Comparison of ENCODE assay signal across 13 mouse cellular contexts in genomic region chr11:35977096-35977495, GRCm38 (mm10). TPM values are rescaled to one million over a fixed set of nuclear protein-coding genes. Genes with fewer than 3 reads are reported as not detected.
DNase-seq lines count a peak whose midpoint lies in the region; ATAC-seq and TF ChIP-seq lines count a peak whose summit lies in the region.
"Had no signal": no experiment of that assay in that cellular context is flagged by ENCODE, and none has a peak within 500 bp of the region (broad histone marks: within the 10 kb centered on the region; RNA-seq: fewer than 3 reads in every experiment).

No protein-coding gene starts in this region.

- H3K36me3 ChIP-seq in lung, embryonic 14.5 days (ENCODE audit: insufficient read depth): no peaks in the 10 kb centered on the region
- no peaks in the 10 kb centered on the region for H3K36me3 ChIP-seq in forebrain, embryonic 15.5 days
- no peaks in the 10 kb centered on the region for H3K36me3 ChIP-seq in hindbrain, embryonic 15.5 days
- H3K36me3 ChIP-seq in neural tube, embryonic 13.5 days: no peaks in the 10 kb centered on the region
- H3K36me3 ChIP-seq: intestine, embryonic 15.5 days had no signal

- no peak overlapping the region for H3K4me3 ChIP-seq in lung, embryonic 14.5 days (ENCODE audit: low read depth, low read length)
- H3K4me3 ChIP-seq in forebrain, embryonic 15.5 days: peak overlapping the region; percentile 67
- H3K4me3 ChIP-seq in hindbrain, embryonic 15.5 days: no peak overlapping the region; the same call in 1 of the 2 replicates
- H3K4me3 ChIP-seq in neural tube, embryonic 13.5 days: no peak overlapping the region
- H3K4me3 ChIP-seq: intestine, embryonic 15.5 days; megakaryocyte, embryonic 14.5 days had no signal

- H3K9ac ChIP-seq in lung, embryonic 14.5 days: no peak overlapping the region
- H3K9ac ChIP-seq in forebrain, embryonic 15.5 days (replicated peaks): 0 out of 2 replicates have a peak overlapping the region, but pooled peaks have one; percentile 10
- H3K9ac ChIP-seq in hindbrain, embryonic 15.5 days: no peak overlapping the region
- no peak overlapping the region; the same call in 1 of the 2 replicates for H3K9ac ChIP-seq in neural tube, embryonic 13.5 days
- H3K9ac ChIP-seq: intestine, embryonic 15.5 days had no signal

- H3K9me3 ChIP-seq in lung, embryonic 14.5 days (ENCODE audit: low read depth, low read length): no peaks in the 10 kb centered on the region
- no peaks in the 10 kb centered on the region for H3K9me3 ChIP-seq in forebrain, embryonic 15.5 days
- H3K9me3 ChIP-seq in hindbrain, embryonic 15.5 days: no peaks in the 10 kb centered on the region
- no peaks in the 10 kb centered on the region for H3K9me3 ChIP-seq in neural tube, embryonic 13.5 days
- H3K9me3 ChIP-seq: intestine, embryonic 15.5 days; megakaryocyte, embryonic 14.5 days had no signal

- H3K4me1 ChIP-seq in lung, embryonic 14.5 days (ENCODE audit: insufficient read depth): 0 out of 2 replicates have a peak, but pooled peaks cover 6% of the 10 kb centered on the region
- H3K4me1 ChIP-seq in forebrain, embryonic 15.5 days: peaks cover 63% of the 10 kb centered on the region
- peaks cover 45% of the 10 kb centered on the region for H3K4me1 ChIP-seq in hindbrain, embryonic 15.5 days (replicated peaks)
- H3K4me1 ChIP-seq in neural tube, embryonic 13.5 days (replicated peaks): peaks cover 72% of the 10 kb centered on the region

- TF ChIP-seq CTCF in lung, embryonic 14.5 days (IDR thresholded peaks at IDR 0.05; ENCODE audit: low read depth): no peak

- H3K27me3 ChIP-seq in lung, embryonic 14.5 days (ENCODE audit: insufficient read depth, low read length): peaks cover 28% of the 10 kb centered on the region
- no peaks in the 10 kb centered on the region; the same call in 1 of the 2 replicates for H3K27me3 ChIP-seq in forebrain, embryonic 15.5 days
- H3K27me3 ChIP-seq in hindbrain, embryonic 15.5 days: no peaks in the 10 kb centered on the region
- H3K27me3 ChIP-seq in neural tube, embryonic 13.5 days: peaks cover 18% of the 10 kb centered on the region
- H3K27me3 ChIP-seq: intestine, embryonic 15.5 days had no signal

- no peak overlapping the region for H3K27ac ChIP-seq in lung, embryonic 14.5 days (ENCODE audit: low read depth)
- peak overlapping the region; percentile 54 for H3K27ac ChIP-seq in forebrain, embryonic 15.5 days (replicated peaks)
- H3K27ac ChIP-seq in hindbrain, embryonic 15.5 days (replicated peaks): peak overlapping the region; percentile 66
- peak overlapping the region; percentile 71 for H3K27ac ChIP-seq in neural tube, embryonic 13.5 days (replicated peaks)
- H3K27ac ChIP-seq: intestine, embryonic 15.5 days had no signal

- peak overlapping the region; percentile 32; the same call in 1 of the 2 replicates for H3K4me2 ChIP-seq in lung, embryonic 14.5 days
- peak overlapping the region; percentile 83 for H3K4me2 ChIP-seq in forebrain, embryonic 15.5 days (replicated peaks)
- peak overlapping the region; percentile 60 for H3K4me2 ChIP-seq in hindbrain, embryonic 15.5 days
- H3K4me2 ChIP-seq in neural tube, embryonic 13.5 days: peak overlapping the region; percentile 89
- H3K4me2 ChIP-seq: liver, embryonic 11.5 days had no signal

- DNase-seq in lung, embryonic 14.5 days: no peak
- DNase-seq in lung, postnatal 25 days (ENCODE audit: low spot score): no peak
- DNase-seq in layer of hippocampus, postnatal 14 days (ENCODE audit: low spot score in 2 of 2): no peak
- no peak for DNase-seq in B cell, adult 2 months
- DNase-seq: adrenal gland, postnatal 36 days; spleen, adult 18-20 months had no signal

- WGBS in lung, embryonic 14.5 days: 60% methylated on average over 6 of the region's 6 CpGs
- 41% methylated on average over 6 of the region's 6 CpGs for WGBS in forebrain, embryonic 15.5 days
- WGBS in hindbrain, embryonic 15.5 days: 50% methylated on average over 6 of the region's 6 CpGs
- 64% methylated on average over 6 of the region's 6 CpGs for WGBS in neural tube, embryonic 13.5 days

- ATAC-seq in lung, embryonic 14.5 days (ENCODE audit: insufficient read depth): no peak
- ATAC-seq in forebrain, embryonic 15.5 days (replicated peaks): no peak
- ATAC-seq in hindbrain, embryonic 15.5 days (ENCODE audit: low FRiP score, low read depth): no peak
- ATAC-seq in neural tube, embryonic 13.5 days (ENCODE audit: low read depth): no peak
- ATAC-seq: intestine, embryonic 15.5 days had no signal

RNA-seq across cellular contexts. Expression of gene Wwc1, which starts 3.2 kb away (rescaled TPM):
- 17.0 and 17.4 TPM in 2 replicates for polyA plus RNA-seq in lung, embryonic 14.5 days (2014; fragmentation: Nextera tagmentation; extraction: Ambion mirVana)
- 15.6 and 22.2 TPM in 2 replicates for polyA plus RNA-seq in forebrain, embryonic 15.5 days (2015; fragmentation: Nextera tagmentation; extraction: Ambion mirVana)
- polyA plus RNA-seq in hindbrain, embryonic 15.5 days (2015; fragmentation: Nextera tagmentation; extraction: Ambion mirVana): 13.5 and 13.8 TPM in 2 replicates
- polyA plus RNA-seq in neural tube, embryonic 13.5 days (2015; fragmentation: Nextera tagmentation; extraction: Ambion mirVana): 6.3 TPM in 2 replicates
- total RNA-seq in layer of hippocampus, postnatal 14 days (2021): 100 to 1,000 TPM; 101 to 113 TPM
- total RNA-seq: common myeloid progenitor, adult 5-6 weeks had no signal

Comparison
In these comparisons a context has a peak if more than half of its experiments do, and no peak if none do; other contexts are left out.
1. H3K4me2 ChIP-seq: peak in every context shown above with its lines; median percentile 89 in neural tube, embryonic 13.5 days; 83 in forebrain, embryonic 15.5 days; 60 in hindbrain, embryonic 15.5 days; 32 in lung, embryonic 14.5 days.